Mouse (Mus musculus): ENCODE results near the gene Prox2.

DNA sequence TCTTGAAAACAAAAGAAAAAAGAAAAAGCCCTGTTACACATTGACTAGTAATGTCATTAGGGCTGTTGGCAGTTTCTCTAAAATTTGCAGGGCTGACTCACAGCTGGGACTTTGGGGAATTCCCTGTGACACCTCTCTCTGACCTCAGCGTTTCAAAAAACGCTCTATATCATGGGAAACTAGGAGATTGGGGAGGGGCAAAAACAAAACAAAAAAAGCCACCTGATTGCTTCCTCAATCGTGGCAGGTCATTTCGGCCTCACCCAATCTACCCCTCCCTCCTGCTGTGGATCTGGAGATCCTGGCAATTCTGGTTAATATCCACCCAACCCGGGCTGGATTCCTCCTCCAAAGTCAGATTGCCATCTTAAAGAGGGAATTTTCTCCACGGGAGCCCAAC, 59.3 kb downstream of the Prox2 start:
- TF ChIP-seq CTCF (IDR thresholded peaks at IDR 0.05; ENCODE audit: extremely low read depth, insufficient read depth, low read length) (no peak), POLR2A (IDR thresholded peaks at IDR 0.05; ENCODE audit: extremely low read depth, insufficient read depth, low read length) (no peak)

Data from cortical plate, adult 2 months (tissue).